Mouse (Mus musculus): Measurements from ENCODE around the gene Fitm1.

Fitm1 gene

GRCm38 (mm10) chr14:55598521-55599390 is 23.3 kb downstream of the Fitm1 start:
- no peak for DNase-seq

GRCm38 (mm10) chr14:55603271-55603632 is 27.8 kb downstream of the Fitm1 start, which contains the start of gene Irf9:
TSS of gene Irf9 (plus strand) at chr14:55603571.
- no peak for DNase-seq

GRCm38 (mm10) chr14:55603633-55604576 is 28.5 kb downstream of the Fitm1 start:
- peak; percentile 95 for DNase-seq

GRCm38 (mm10) chr14:55604823-55605222 is 29.4 kb downstream of the Fitm1 start:
- DNase-seq: no peak

- DNase-seq: peak; percentile 61
Measured at GRCm38 (mm10) chr14:55605743-55606459, 30.5 kb downstream of the Fitm1 start.

- DNase-seq: no peak
Measured at GRCm38 (mm10) chr14:55608339-55608738, 32.9 kb downstream of the Fitm1 start.

- DNase-seq: no peak
Measured at GRCm38 (mm10) chr14:55613346-55613745, 37.9 kb downstream of the Fitm1 start.

- DNase-seq: peak; percentile 61
Measured at GRCm38 (mm10) chr14:55614565-55615178, 39.3 kb downstream of the Fitm1 start.

- DNase-seq: no peak
Measured at GRCm38 (mm10) chr14:55615876-55616275, 40.5 kb downstream of the Fitm1 start.

- DNase-seq: no peak
Measured at GRCm38 (mm10) chr14:55616844-55617243, 41.4 kb downstream of the Fitm1 start.

GRCm38 (mm10) chr14:55617822-55618221 is 42.4 kb downstream of the Fitm1 start, which contains the start of gene Rec8:
TSS of gene Rec8 (plus strand) at chr14:55618037.
- peak; percentile 75 for DNase-seq

GRCm38 (mm10) chr14:55618486-55619195 is 43.2 kb downstream of the Fitm1 start:
- peak; percentile 75 for DNase-seq
